ENCODE assay signal across 8 mouse cellular contexts in genomic region chr4:62755237-62755900, GRCm38 (mm10).
DNase-seq lines count a peak whose midpoint lies in the region; ATAC-seq and TF ChIP-seq lines count a peak whose summit lies in the region.

No protein-coding gene starts in this region.

- WGBS in forebrain, embryonic 10.5 days, result 69% methylated on average over 5 of the region's 5 CpGs
- 34% methylated on average over 5 of the region's 5 CpGs for WGBS in heart, embryonic 15.5 days
- WGBS in kidney, embryonic 16.5 days, result 42% methylated on average over 5 of the region's 5 CpGs
- WGBS in midbrain, embryonic 11.5 days, result 77% methylated on average over 5 of the region's 5 CpGs

- TF ChIP-seq CTCF in layer of hippocampus, adult 2 months (conservative IDR thresholded peaks at IDR 0.05), result no peak

- no peak for DNase-seq in frontal cortex, postnatal 14 days (ENCODE audit: low spot score in 2 of 2)
- peak; percentile 59 for DNase-seq in forebrain, embryonic 10.5 days (ENCODE audit: extremely low spot score, low spot score)
- DNase-seq in midbrain, embryonic 11.5 days (ENCODE audit: low spot score, missing footprints), result no peak
- DNase-seq in thymus, postnatal 10 days (ENCODE audit: low spot score in 2 of 2), result peak; percentile 42 to 50
- no peak for DNase-seq in layer of hippocampus, adult 2 months (ENCODE audit: low spot score in 2 of 2)

- ATAC-seq in frontal cortex, adult (ENCODE audit: low TSS enrichment), result 0 out of 2 replicates have a peak, but pooled peaks have one; percentile 23
- peak; percentile 81 for ATAC-seq in heart, embryonic 15.5 days (replicated peaks; ENCODE audit: insufficient number of reproducible peaks, insufficient read depth, low FRiP score, low read depth)
- peak; percentile 81 for ATAC-seq in kidney, embryonic 16.5 days (ENCODE audit: low FRiP score, low TSS enrichment)
- ATAC-seq in midbrain, embryonic 11.5 days (ENCODE audit: low FRiP score), result peak; percentile 48

- H3K4me1 ChIP-seq in forebrain, embryonic 10.5 days, result peaks cover 33% of the 10 kb centered on the region
- peaks cover 39% of the 10 kb centered on the region for H3K4me1 ChIP-seq in heart, embryonic 15.5 days (replicated peaks)
- peaks cover 25% of the 10 kb centered on the region for H3K4me1 ChIP-seq in kidney, embryonic 16.5 days (ENCODE audit: insufficient read depth, low read length)
- no peaks in the 10 kb centered on the region for H3K4me1 ChIP-seq in midbrain, embryonic 11.5 days (ENCODE audit: control insufficient read depth, insufficient read depth, low read length)

- H3K27me3 ChIP-seq in forebrain, embryonic 10.5 days (ENCODE audit: poor library complexity, severe bottlenecking), result no peaks in the 10 kb centered on the region
- 0 out of 2 replicates have a peak, but pooled peaks cover 4% of the 10 kb centered on the region for H3K27me3 ChIP-seq in heart, embryonic 15.5 days
- H3K27me3 ChIP-seq in kidney, embryonic 16.5 days (ENCODE audit: insufficient read depth, low read length), result no peaks in the 10 kb centered on the region
- H3K27me3 ChIP-seq in midbrain, embryonic 11.5 days (ENCODE audit: control insufficient read depth, insufficient read depth, low read length), result no peaks in the 10 kb centered on the region

- H3K27ac ChIP-seq in forebrain, embryonic 10.5 days, result no peak overlapping the region
- peak overlapping the region; percentile 70 for H3K27ac ChIP-seq in heart, embryonic 15.5 days
- 0 out of 2 replicates have a peak overlapping the region, but pooled peaks have one; percentile 8 for H3K27ac ChIP-seq in kidney, embryonic 16.5 days (ENCODE audit: low read length)
- H3K27ac ChIP-seq in midbrain, embryonic 11.5 days (ENCODE audit: low read depth, low read length), result no peak overlapping the region
- no peak overlapping the region for H3K27ac ChIP-seq in layer of hippocampus, adult 2 months

- H3K4me3 ChIP-seq in forebrain, embryonic 10.5 days, result no peak overlapping the region
- no peak overlapping the region for H3K4me3 ChIP-seq in heart, embryonic 15.5 days
- H3K4me3 ChIP-seq in kidney, embryonic 16.5 days (ENCODE audit: low read length), result no peak overlapping the region
- H3K4me3 ChIP-seq in midbrain, embryonic 11.5 days (ENCODE audit: low read depth, low read length), result no peak overlapping the region
- H3K4me3 ChIP-seq in layer of hippocampus, adult 2 months, result no peak overlapping the region

- 0 out of 2 replicates have a peak overlapping the region, but pooled peaks have one; percentile 1 for H3K4me2 ChIP-seq in heart, embryonic 15.5 days
- no peak overlapping the region for H3K4me2 ChIP-seq in kidney, embryonic 16.5 days (replicated peaks; ENCODE audit: low read depth, low read length)
- H3K4me2 ChIP-seq in midbrain, embryonic 11.5 days, result no peak overlapping the region

- H3K9ac ChIP-seq in heart, embryonic 15.5 days, result no peak overlapping the region
- no peak overlapping the region for H3K9ac ChIP-seq in kidney, embryonic 16.5 days (replicated peaks; ENCODE audit: low read length)
- H3K9ac ChIP-seq in midbrain, embryonic 11.5 days (ENCODE audit: low read length), result no peak overlapping the region

- H3K9me3 ChIP-seq in forebrain, embryonic 10.5 days, result no peaks in the 10 kb centered on the region
- H3K9me3 ChIP-seq in heart, embryonic 15.5 days (replicated peaks), result no peaks in the 10 kb centered on the region
- no peaks in the 10 kb centered on the region for H3K9me3 ChIP-seq in kidney, embryonic 16.5 days (ENCODE audit: low read length)
- no peaks in the 10 kb centered on the region for H3K9me3 ChIP-seq in midbrain, embryonic 11.5 days (ENCODE audit: control insufficient read depth, low read length)

- H3K36me3 ChIP-seq in forebrain, embryonic 10.5 days (replicated peaks), result no peaks in the 10 kb centered on the region
- no peaks in the 10 kb centered on the region for H3K36me3 ChIP-seq in heart, embryonic 15.5 days
- H3K36me3 ChIP-seq in kidney, embryonic 16.5 days (ENCODE audit: insufficient read depth, low read length), result no peaks in the 10 kb centered on the region
- no peaks in the 10 kb centered on the region for H3K36me3 ChIP-seq in midbrain, embryonic 11.5 days (ENCODE audit: control insufficient read depth, insufficient read depth, low read length)

Comparison
In these comparisons a context has a peak if more than half of its experiments do, and no peak if none do; other contexts are left out.
1. ATAC-seq: peak in every context shown above with its lines; median percentile 81 in heart, embryonic 15.5 days; 81 in kidney, embryonic 16.5 days; 48 in midbrain, embryonic 11.5 days; 23 in frontal cortex, adult.
2. DNase-seq: peak in forebrain, embryonic 10.5 days (single experiment) and thymus, postnatal 10 days (2 of 2); none in frontal cortex, postnatal 14 days (0 of 2), midbrain, embryonic 11.5 days (single experiment) and layer of hippocampus, adult 2 months (0 of 2).
3. H3K27ac ChIP-seq: peak in heart, embryonic 15.5 days (single experiment) and kidney, embryonic 16.5 days (single experiment); none in forebrain, embryonic 10.5 days (single experiment), midbrain, embryonic 11.5 days (single experiment) and layer of hippocampus, adult 2 months (single experiment).